Mouse (Mus musculus): Measurements from ENCODE around the gene Zfp213. TPM values are rescaled to one million over a fixed set of nuclear protein-coding genes. Genes with fewer than 3 reads are reported as not detected.

Zfp213 gene
- total RNA-seq, 2 experiments from 2014 or later = 0.34 to 2.5 TPM

- no peak for ATAC-seq (replicated peaks; ENCODE audit: low FRiP score, poor library complexity, severe bottlenecking)
Observed at GRCm38 (mm10) chr17:23575951-23576552, 12.0 kb upstream of the Zfp213 start.

GRCm38 (mm10) chr17:23574130-23574529, 10.1 kb upstream of the Zfp213 start:
- no peak for ATAC-seq (replicated peaks; ENCODE audit: low FRiP score, poor library complexity, severe bottlenecking)

- ATAC-seq (replicated peaks; ENCODE audit: low FRiP score, poor library complexity, severe bottlenecking) = no peak
Observed at GRCm38 (mm10) chr17:23572059-23572458, 8.0 kb upstream of the Zfp213 start.

GRCm38 (mm10) chr17:23571084-23571483, 7.0 kb upstream of the Zfp213 start:
- ATAC-seq (replicated peaks; ENCODE audit: low FRiP score, poor library complexity, severe bottlenecking) = no peak

GRCm38 (mm10) chr17:23570017-23570416, 6.0 kb upstream of the Zfp213 start:
- no peak for ATAC-seq (replicated peaks; ENCODE audit: low FRiP score, poor library complexity, severe bottlenecking)

- ATAC-seq (replicated peaks; ENCODE audit: low FRiP score, poor library complexity, severe bottlenecking) = no peak
Observed at GRCm38 (mm10) chr17:23568370-23568769, 4.3 kb upstream of the Zfp213 start.

GRCm38 (mm10) chr17:23566787-23567186, 2.7 kb upstream of the Zfp213 start:
- no peak for ATAC-seq (replicated peaks; ENCODE audit: low FRiP score, poor library complexity, severe bottlenecking)

GRCm38 (mm10) chr17:23564368-23564715, 304 bp upstream of the Zfp213 start:
- ATAC-seq (replicated peaks; ENCODE audit: low FRiP score, poor library complexity, severe bottlenecking) = peak; percentile 82

- ATAC-seq (replicated peaks; ENCODE audit: low FRiP score, poor library complexity, severe bottlenecking) = no peak
Observed at GRCm38 (mm10) chr17:23559767-23560166, 4.3 kb downstream of the Zfp213 start.

- ATAC-seq (replicated peaks; ENCODE audit: low FRiP score, poor library complexity, severe bottlenecking) = no peak
Observed at GRCm38 (mm10) chr17:23555243-23555916, 8.7 kb downstream of the Zfp213 start.

- ATAC-seq (replicated peaks; ENCODE audit: low FRiP score, poor library complexity, severe bottlenecking) = no peak
Observed at GRCm38 (mm10) chr17:23554321-23554720, 9.7 kb downstream of the Zfp213 start.

GRCm38 (mm10) chr17:23553634-23554120, 10.4 kb downstream of the Zfp213 start:
- ATAC-seq (replicated peaks; ENCODE audit: low FRiP score, poor library complexity, severe bottlenecking) = no peak

GRCm38 (mm10) chr17:23552896-23553633, 11.0 kb downstream of the Zfp213 start:
- ATAC-seq (replicated peaks; ENCODE audit: low FRiP score, poor library complexity, severe bottlenecking) = no peak

- ATAC-seq (replicated peaks; ENCODE audit: low FRiP score, poor library complexity, severe bottlenecking) = no peak
Observed at GRCm38 (mm10) chr17:23551963-23552362, 12.1 kb downstream of the Zfp213 start.

- ATAC-seq (replicated peaks; ENCODE audit: low FRiP score, poor library complexity, severe bottlenecking) = no peak
Observed at GRCm38 (mm10) chr17:23551416-23551815, 12.6 kb downstream of the Zfp213 start.

- ATAC-seq (replicated peaks; ENCODE audit: low FRiP score, poor library complexity, severe bottlenecking) = 0 out of 2 replicates have a peak, but pooled peaks have one; percentile 1
Observed at GRCm38 (mm10) chr17:23550856-23551255, 13.2 kb downstream of the Zfp213 start.

GRCm38 (mm10) chr17:23550188-23550791, 13.7 kb downstream of the Zfp213 start:
- ATAC-seq (replicated peaks; ENCODE audit: low FRiP score, poor library complexity, severe bottlenecking) = peak; percentile 62

GRCm38 (mm10) chr17:23549441-23549840, 14.6 kb downstream of the Zfp213 start:
- ATAC-seq (replicated peaks; ENCODE audit: low FRiP score, poor library complexity, severe bottlenecking) = no peak

GRCm38 (mm10) chr17:23548615-23549014, 15.4 kb downstream of the Zfp213 start:
- ATAC-seq (replicated peaks; ENCODE audit: low FRiP score, poor library complexity, severe bottlenecking) = peak; percentile 57

- no peak for ATAC-seq (replicated peaks; ENCODE audit: low FRiP score, poor library complexity, severe bottlenecking)
Observed at GRCm38 (mm10) chr17:23547681-23548443, 16.2 kb downstream of the Zfp213 start.
